Mouse (Mus musculus): ENCODE results near the gene Prmt1. TPM values are rescaled to one million over a fixed set of nuclear protein-coding genes. Genes with fewer than 3 reads are reported as not detected.
"Not testable (repeated sequence)": the region's sequence is repeated elsewhere in the genome, so short reads cannot be mapped to it uniquely, and the experiment has no call there.

The Prmt1 gene
- polyA plus RNA-seq, 1 experiment, result 978 TPM

GRCm38 (mm10) chr7:45028351-45028750 lies 42.0 kb upstream of the Prmt1 start:
- Histone ChIP-seq H3K36me3 (ENCODE audit: control insufficient read depth, insufficient read depth) (peaks cover 27% of the 10 kb centered on the region), H3K79me3 (ENCODE audit: low read depth) (no peaks in the 10 kb centered on the region), H3K4me3 (ENCODE audit: insufficient read depth, poor library complexity, severe bottlenecking) (no peak overlapping the region), H3K27me3 (ENCODE audit: control insufficient read depth, insufficient read depth, insufficient read length) (no peaks in the 10 kb centered on the region), H3ac (ENCODE audit: control insufficient read depth, insufficient read length, low read depth) (no peak overlapping the region), H3K79me2 (ENCODE audit: control insufficient read depth, insufficient read depth) (no peaks in the 10 kb centered on the region)
- TF ChIP-seq CTCF (IDR thresholded peaks at IDR 0.05; ENCODE audit: control insufficient read depth, insufficient read depth, insufficient read length) (no peak), MYOD1 (IDR thresholded peaks at IDR 0.05; ENCODE audit: control insufficient read depth, insufficient read length, low read depth) (no peak), MAX (IDR thresholded peaks at IDR 0.05) (no peak), MYOG (IDR thresholded peaks at IDR 0.05; ENCODE audit: control insufficient read depth, extremely low read depth, insufficient read length) (no peak), FOSL1 (IDR thresholded peaks at IDR 0.05; ENCODE audit: insufficient read depth, low read length, poor library complexity, severe bottlenecking) (no peak), USF1 (IDR thresholded peaks at IDR 0.05; ENCODE audit: low read depth) (no peak), CEBPB (IDR thresholded peaks at IDR 0.05; ENCODE audit: low read depth) (no peak)

GRCm38 (mm10) chr7:45027761-45028160 lies 41.4 kb upstream of the Prmt1 start:
- Histone ChIP-seq H3K27me3 (ENCODE audit: control insufficient read depth, insufficient read depth, insufficient read length) (no peaks in the 10 kb centered on the region), H3K36me3 (ENCODE audit: control insufficient read depth, insufficient read depth) (peaks cover 22% of the 10 kb centered on the region), H3K4me3 (ENCODE audit: insufficient read depth, poor library complexity, severe bottlenecking) (no peak overlapping the region), H3K79me3 (ENCODE audit: low read depth) (no peaks in the 10 kb centered on the region), H3ac (ENCODE audit: control insufficient read depth, insufficient read length, low read depth) (no peak overlapping the region), H3K79me2 (ENCODE audit: control insufficient read depth, insufficient read depth) (no peaks in the 10 kb centered on the region)
- TF ChIP-seq USF1 (IDR thresholded peaks at IDR 0.05; ENCODE audit: low read depth), result no peak

- no peaks in the 10 kb centered on the region for H3K79me2 ChIP-seq (ENCODE audit: control insufficient read depth, insufficient read depth)
- H3K4me3 ChIP-seq (ENCODE audit: insufficient read depth, poor library complexity, severe bottlenecking), result no peak overlapping the region
- no peak for TF ChIP-seq MAX (IDR thresholded peaks at IDR 0.05)
- no peak for TF ChIP-seq FOSL1 (IDR thresholded peaks at IDR 0.05; ENCODE audit: insufficient read depth, low read length, poor library complexity, severe bottlenecking)
- TF ChIP-seq CEBPB (IDR thresholded peaks at IDR 0.05; ENCODE audit: low read depth), result no peak
- no peak for TF ChIP-seq MYOG (IDR thresholded peaks at IDR 0.05; ENCODE audit: control insufficient read depth, extremely low read depth, insufficient read length)
- no peak for TF ChIP-seq USF1 (IDR thresholded peaks at IDR 0.05; ENCODE audit: low read depth)
- TF ChIP-seq CTCF (IDR thresholded peaks at IDR 0.05; ENCODE audit: control insufficient read depth, insufficient read depth, insufficient read length), result no peak
- no peak for TF ChIP-seq MYOD1 (IDR thresholded peaks at IDR 0.05; ENCODE audit: control insufficient read depth, insufficient read length, low read depth)
- H3ac ChIP-seq (ENCODE audit: control insufficient read depth, insufficient read length, low read depth), result no peak overlapping the region
- H3K27me3 ChIP-seq (ENCODE audit: control insufficient read depth, insufficient read depth, insufficient read length), result no peaks in the 10 kb centered on the region
- H3K79me3 ChIP-seq (ENCODE audit: low read depth), result no peaks in the 10 kb centered on the region
- peaks cover 13% of the 10 kb centered on the region for H3K36me3 ChIP-seq (ENCODE audit: control insufficient read depth, insufficient read depth)
Measured at GRCm38 (mm10) chr7:45026256-45026655, 39.9 kb upstream of the Prmt1 start.

GRCm38 (mm10) chr7:45025601-45026220 lies 39.3 kb upstream of the Prmt1 start:
- peaks cover 12% of the 10 kb centered on the region for H3K36me3 ChIP-seq (ENCODE audit: control insufficient read depth, insufficient read depth)
- no peak overlapping the region for H3ac ChIP-seq (ENCODE audit: control insufficient read depth, insufficient read length, low read depth)
- H3K27me3 ChIP-seq (ENCODE audit: control insufficient read depth, insufficient read depth, insufficient read length), result no peaks in the 10 kb centered on the region
- H3K4me3 ChIP-seq (ENCODE audit: insufficient read depth, poor library complexity, severe bottlenecking), result no peak overlapping the region
- no peaks in the 10 kb centered on the region for H3K79me3 ChIP-seq (ENCODE audit: low read depth)
- TF ChIP-seq CTCF (IDR thresholded peaks at IDR 0.05; ENCODE audit: control insufficient read depth, insufficient read depth, insufficient read length), result no peak
- no peak for TF ChIP-seq USF1 (IDR thresholded peaks at IDR 0.05; ENCODE audit: low read depth)
- TF ChIP-seq MYOD1 (IDR thresholded peaks at IDR 0.05; ENCODE audit: control insufficient read depth, insufficient read length, low read depth), result no peak
- TF ChIP-seq FOSL1 (IDR thresholded peaks at IDR 0.05; ENCODE audit: insufficient read depth, low read length, poor library complexity, severe bottlenecking), result no peak
- TF ChIP-seq MAX (IDR thresholded peaks at IDR 0.05), result no peak
- TF ChIP-seq MYOG (IDR thresholded peaks at IDR 0.05; ENCODE audit: control insufficient read depth, extremely low read depth, insufficient read length), result no peak
- no peak for TF ChIP-seq CEBPB (IDR thresholded peaks at IDR 0.05; ENCODE audit: low read depth)
- H3K79me2 ChIP-seq (ENCODE audit: control insufficient read depth, insufficient read depth), result no peaks in the 10 kb centered on the region

GRCm38 (mm10) chr7:45024281-45025248 lies 38.2 kb upstream of the Prmt1 start:
- Histone ChIP-seq H3K27me3 (ENCODE audit: control insufficient read depth, insufficient read depth, insufficient read length) (no peaks in the 10 kb centered on the region), H3K36me3 (ENCODE audit: control insufficient read depth, insufficient read depth) (peaks cover 6% of the 10 kb centered on the region), H3K4me3 (ENCODE audit: insufficient read depth, poor library complexity, severe bottlenecking) (no peak overlapping the region), H3K79me2 (ENCODE audit: control insufficient read depth, insufficient read depth) (no peaks in the 10 kb centered on the region), H3K79me3 (ENCODE audit: low read depth) (no peaks in the 10 kb centered on the region), H3ac (ENCODE audit: control insufficient read depth, insufficient read length, low read depth) (no peak overlapping the region)
- no peak for TF ChIP-seq MAX (IDR thresholded peaks at IDR 0.05)
- no peak for TF ChIP-seq CEBPB (IDR thresholded peaks at IDR 0.05; ENCODE audit: low read depth)
- no peak for TF ChIP-seq FOSL1 (IDR thresholded peaks at IDR 0.05; ENCODE audit: insufficient read depth, low read length, poor library complexity, severe bottlenecking)
- no peak for TF ChIP-seq MYOD1 (IDR thresholded peaks at IDR 0.05; ENCODE audit: control insufficient read depth, insufficient read length, low read depth)
- no peak for TF ChIP-seq CTCF (IDR thresholded peaks at IDR 0.05; ENCODE audit: control insufficient read depth, insufficient read depth, insufficient read length)
- TF ChIP-seq USF1 (IDR thresholded peaks at IDR 0.05; ENCODE audit: low read depth), result no peak
- TF ChIP-seq MYOG (IDR thresholded peaks at IDR 0.05; ENCODE audit: control insufficient read depth, extremely low read depth, insufficient read length), result no peak

- H3K36me3 ChIP-seq (ENCODE audit: control insufficient read depth, insufficient read depth); H3K79me2 ChIP-seq (ENCODE audit: control insufficient read depth, insufficient read depth); H3K79me3 ChIP-seq (ENCODE audit: low read depth); H3ac ChIP-seq (ENCODE audit: control insufficient read depth, insufficient read length, low read depth); H3K4me3 ChIP-seq (ENCODE audit: insufficient read depth, poor library complexity, severe bottlenecking); H3K27me3 ChIP-seq (ENCODE audit: control insufficient read depth, insufficient read depth, insufficient read length): not testable (repeated sequence)
Measured at GRCm38 (mm10) chr7:45023711-45024110, 37.3 kb upstream of the Prmt1 start.

Measured in C2C12 (cell line).